Mouse (Mus musculus): ENCODE data around the gene Dclk1. TPM values are rescaled to one million over a fixed set of nuclear protein-coding genes. Genes with fewer than 3 reads are reported as not detected.
A peak's percentile ranks its signal among the peaks of the same experiment; 100 is the strongest.

Dclk1 gene
- polyA plus RNA-seq, 1 experiment from 2014 or later = 31.3 TPM

- H3K36me3 ChIP-seq = no peaks in the 10 kb centered on the region
- no peak for ATAC-seq (replicated peaks; ENCODE audit: low FRiP score)
- no peak overlapping the region for H3K9ac ChIP-seq
- peaks cover 4% of the 10 kb centered on the region; the same call in 1 of the 2 replicates for H3K27me3 ChIP-seq
- no peaks in the 10 kb centered on the region for H3K9me3 ChIP-seq (replicated peaks)
- no peak overlapping the region for H3K27ac ChIP-seq
- 91% methylated on average over 6 of the region's 6 CpGs for WGBS
- H3K4me2 ChIP-seq = no peak overlapping the region
- H3K4me1 ChIP-seq = peaks cover 53% of the 10 kb centered on the region
- no peak overlapping the region for H3K4me3 ChIP-seq (replicated peaks)
These were observed 298.4 kb downstream of the Dclk1 start for GRCm38 (mm10) chr3:55540406-55541140.

GRCm38 (mm10) chr3:55541799-55542198, 299.6 kb downstream of the Dclk1 start:
- Histone ChIP-seq H3K4me1 (peaks cover 49% of the 10 kb centered on the region), H3K36me3 (no peaks in the 10 kb centered on the region), H3K27me3 (peaks cover 4% of the 10 kb centered on the region; the same call in 1 of the 2 replicates), H3K27ac (no peak overlapping the region), H3K9me3 (replicated peaks) (no peaks in the 10 kb centered on the region), H3K4me2 (no peak overlapping the region), H3K9ac (no peak overlapping the region), H3K4me3 (replicated peaks) (no peak overlapping the region)
- 0 out of 2 replicates have a peak, but pooled peaks have one; percentile 9 for ATAC-seq (replicated peaks; ENCODE audit: low FRiP score)
- WGBS = 85% methylated on average over 1 of the region's 1 CpGs

GRCm38 (mm10) chr3:55542310-55542709, 300.1 kb downstream of the Dclk1 start:
- peaks cover 4% of the 10 kb centered on the region; the same call in 1 of the 2 replicates for H3K27me3 ChIP-seq
- H3K4me1 ChIP-seq = peaks cover 48% of the 10 kb centered on the region
- no peaks in the 10 kb centered on the region for H3K36me3 ChIP-seq
- WGBS = 18% methylated on average over 8 of the region's 8 CpGs
- 0 out of 2 replicates have a peak overlapping the region, but pooled peaks have one; percentile 12 for H3K4me3 ChIP-seq (replicated peaks)
- no peaks in the 10 kb centered on the region for H3K9me3 ChIP-seq (replicated peaks)
- peak overlapping the region; percentile 45 for H3K4me2 ChIP-seq
- no peak overlapping the region for H3K27ac ChIP-seq
- ATAC-seq (replicated peaks; ENCODE audit: low FRiP score) = no peak
- no peak overlapping the region for H3K9ac ChIP-seq

DNA sequence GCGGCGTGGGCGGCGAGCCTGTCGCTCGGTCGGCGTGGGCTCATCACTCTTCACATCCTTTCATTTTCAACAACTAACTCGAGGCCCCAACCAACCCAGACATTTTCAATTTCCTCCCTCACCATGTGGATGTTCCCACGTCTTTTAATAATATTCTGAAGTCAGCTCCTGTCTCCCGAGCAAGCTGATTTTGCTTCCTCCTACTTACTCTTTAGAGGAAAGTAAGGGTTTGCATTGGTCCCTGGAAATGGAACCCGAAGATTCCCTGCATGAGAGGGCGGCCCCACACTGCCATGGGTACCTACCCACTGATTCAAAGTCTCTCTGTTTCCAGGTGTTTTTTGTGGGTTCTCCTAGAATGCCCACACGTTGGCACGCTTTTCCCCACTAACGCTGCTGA, 300.8 kb downstream of the Dclk1 start:
- H3K9ac ChIP-seq = no peak overlapping the region
- H3K9me3 ChIP-seq (replicated peaks) = no peaks in the 10 kb centered on the region
- peak overlapping the region; percentile 12; the same call in 1 of the 2 replicates for H3K4me3 ChIP-seq (replicated peaks)
- H3K4me1 ChIP-seq = peaks cover 43% of the 10 kb centered on the region
- H3K4me2 ChIP-seq = peak overlapping the region; percentile 45
- 67% methylated on average over 16 of the region's 16 CpGs for WGBS
- H3K36me3 ChIP-seq = no peaks in the 10 kb centered on the region
- no peak overlapping the region for H3K27ac ChIP-seq
- H3K27me3 ChIP-seq = peaks cover 4% of the 10 kb centered on the region; the same call in 1 of the 2 replicates
- ATAC-seq (replicated peaks; ENCODE audit: low FRiP score) = no peak

DNA sequence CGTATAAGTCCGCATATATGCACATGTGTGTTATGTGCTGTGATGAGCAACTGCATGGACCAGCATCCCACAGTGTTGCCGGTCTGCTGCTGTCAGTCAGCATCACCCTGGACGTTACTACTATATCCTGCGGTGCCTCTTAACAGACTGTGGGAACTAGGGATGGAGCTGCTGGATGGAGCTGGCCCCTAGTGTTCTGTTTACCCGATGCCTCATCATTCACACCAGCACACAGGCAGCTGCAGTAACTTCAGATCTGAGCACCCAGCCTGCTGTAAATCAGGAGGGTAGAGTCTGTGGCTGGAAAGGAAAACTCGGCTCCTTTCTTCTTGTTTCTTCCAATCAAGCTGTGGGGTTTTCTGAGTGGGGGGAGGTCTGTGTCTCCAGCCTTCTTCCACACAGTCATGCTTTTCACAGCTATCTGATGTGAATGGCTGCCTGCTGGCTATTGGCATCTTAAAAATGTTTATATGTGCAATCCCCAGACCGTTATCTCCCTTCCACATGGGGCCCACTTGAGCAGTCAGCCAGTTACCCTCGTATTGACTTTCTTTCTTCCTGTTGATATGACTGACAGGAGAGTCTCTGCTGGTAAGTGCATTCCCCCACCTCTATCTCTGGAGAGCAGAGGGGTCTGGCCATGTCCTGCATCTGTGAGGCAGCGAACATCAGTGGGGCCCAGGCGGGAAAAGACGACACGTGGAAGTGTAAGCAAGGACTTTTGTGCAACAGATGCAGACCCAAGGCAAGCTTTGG, 301.9 kb downstream of the Dclk1 start:
- no peak overlapping the region for H3K4me2 ChIP-seq
- peaks cover 36% of the 10 kb centered on the region for H3K4me1 ChIP-seq
- H3K27ac ChIP-seq = no peak overlapping the region
- no peaks in the 10 kb centered on the region for H3K36me3 ChIP-seq
- no peaks in the 10 kb centered on the region for H3K9me3 ChIP-seq (replicated peaks)
- WGBS = 48% methylated on average over 13 of the region's 13 CpGs
- H3K4me3 ChIP-seq (replicated peaks) = no peak overlapping the region
- H3K27me3 ChIP-seq = peaks cover 4% of the 10 kb centered on the region; the same call in 1 of the 2 replicates
- ATAC-seq (replicated peaks; ENCODE audit: low FRiP score) = peak; percentile 38; the same call in 1 of the 2 replicates
- H3K9ac ChIP-seq = no peak overlapping the region

- WGBS = 79% methylated on average over 3 of the region's 3 CpGs
- H3K4me3 ChIP-seq (replicated peaks) = no peak overlapping the region
- peaks cover 26% of the 10 kb centered on the region for H3K4me1 ChIP-seq
- no peak overlapping the region for H3K27ac ChIP-seq
- no peak overlapping the region for H3K4me2 ChIP-seq
- no peak for ATAC-seq (replicated peaks; ENCODE audit: low FRiP score)
- no peaks in the 10 kb centered on the region for H3K36me3 ChIP-seq
- no peaks in the 10 kb centered on the region for H3K9me3 ChIP-seq (replicated peaks)
- peaks cover 4% of the 10 kb centered on the region; the same call in 1 of the 2 replicates for H3K27me3 ChIP-seq
- H3K9ac ChIP-seq = no peak overlapping the region
These were observed 303.1 kb downstream of the Dclk1 start for GRCm38 (mm10) chr3:55545296-55545695.

- Histone ChIP-seq H3K36me3 (no peaks in the 10 kb centered on the region), H3K4me3 (replicated peaks) (no peak overlapping the region), H3K4me1 (peaks cover 27% of the 10 kb centered on the region), H3K9me3 (replicated peaks) (no peaks in the 10 kb centered on the region), H3K4me2 (no peak overlapping the region), H3K27me3 (peaks cover 4% of the 10 kb centered on the region; the same call in 1 of the 2 replicates), H3K27ac (no peak overlapping the region), H3K9ac (no peak overlapping the region)
- 88% methylated on average over 9 of the region's 9 CpGs for WGBS
- no peak for ATAC-seq (replicated peaks; ENCODE audit: low FRiP score)
These were observed 303.8 kb downstream of the Dclk1 start for GRCm38 (mm10) chr3:55545916-55546315.

- WGBS = 55% methylated on average over 2 of the region's 2 CpGs
These were observed 304.9 kb downstream of the Dclk1 start for GRCm38 (mm10) chr3:55547106-55547505.

GRCm38 (mm10) chr3:55549376-55549775, 307.2 kb downstream of the Dclk1 start:
- no peak overlapping the region for H3K4me3 ChIP-seq (replicated peaks)
- H3K36me3 ChIP-seq = no peaks in the 10 kb centered on the region
- H3K9me3 ChIP-seq (replicated peaks) = no peaks in the 10 kb centered on the region
- no peak for ATAC-seq (replicated peaks; ENCODE audit: low FRiP score)
- no peak overlapping the region for H3K4me2 ChIP-seq
- peaks cover 11% of the 10 kb centered on the region for H3K4me1 ChIP-seq
- H3K27me3 ChIP-seq = no peaks in the 10 kb centered on the region
- no peak overlapping the region for H3K27ac ChIP-seq
- WGBS = 68% methylated on average over 7 of the region's 7 CpGs
- H3K9ac ChIP-seq = no peak overlapping the region

More at GRCm38 (mm10) chr3:55547106-55547505, 304.9 kb downstream of the Dclk1 start:
- Histone ChIP-seq H3K4me2 (no peak overlapping the region), H3K27ac (no peak overlapping the region), H3K9me3 (replicated peaks) (no peaks in the 10 kb centered on the region), H3K27me3 (peaks cover 4% of the 10 kb centered on the region; the same call in 1 of the 2 replicates), H3K4me1 (peaks cover 28% of the 10 kb centered on the region), H3K4me3 (replicated peaks) (no peak overlapping the region), H3K9ac (no peak overlapping the region), H3K36me3 (no peaks in the 10 kb centered on the region)
- no peak for ATAC-seq (replicated peaks; ENCODE audit: low FRiP score)

GRCm38 (mm10) chr3:55550962-55551361, 308.8 kb downstream of the Dclk1 start:
- H3K4me2 ChIP-seq = no peak overlapping the region
- H3K4me3 ChIP-seq (replicated peaks) = no peak overlapping the region
- H3K36me3 ChIP-seq = no peaks in the 10 kb centered on the region
- WGBS = 43% methylated on average over 4 of the region's 4 CpGs
- no peaks in the 10 kb centered on the region for H3K27me3 ChIP-seq
- ATAC-seq (replicated peaks; ENCODE audit: low FRiP score) = no peak
- no peak overlapping the region for H3K9ac ChIP-seq
- no peak overlapping the region for H3K27ac ChIP-seq
- peaks cover 10% of the 10 kb centered on the region; the same call in 1 of the 2 replicates for H3K4me1 ChIP-seq
- H3K9me3 ChIP-seq (replicated peaks) = no peaks in the 10 kb centered on the region

DNA sequence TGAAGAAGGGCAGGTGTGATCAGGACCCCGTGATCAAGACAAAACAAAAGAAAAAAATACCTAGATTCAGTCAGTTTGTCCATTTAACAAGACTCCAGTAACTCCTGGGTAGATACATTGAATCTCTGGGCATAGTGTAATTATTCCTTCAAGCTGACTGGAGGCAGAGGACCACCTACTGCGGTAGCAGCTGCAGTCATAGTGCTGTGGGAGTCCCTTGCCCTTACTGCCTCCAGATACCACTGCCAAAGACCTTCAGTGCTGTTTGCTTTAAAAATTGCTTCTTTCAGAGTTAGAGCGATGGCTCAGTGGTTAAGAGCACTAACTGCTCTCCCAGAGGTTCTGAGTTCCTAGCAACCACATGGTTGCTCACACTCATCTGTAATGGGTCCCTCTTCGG, 309.7 kb downstream of the Dclk1 start:
- no peak overlapping the region for H3K27ac ChIP-seq
- H3K4me1 ChIP-seq = peaks cover 4% of the 10 kb centered on the region; the same call in 1 of the 2 replicates
- H3K9ac ChIP-seq = no peak overlapping the region
- no peaks in the 10 kb centered on the region for H3K27me3 ChIP-seq
- no peak overlapping the region for H3K4me3 ChIP-seq (replicated peaks)
- H3K4me2 ChIP-seq = no peak overlapping the region
- no peaks in the 10 kb centered on the region for H3K36me3 ChIP-seq
- ATAC-seq (replicated peaks; ENCODE audit: low FRiP score) = no peak
- no peaks in the 10 kb centered on the region for H3K9me3 ChIP-seq (replicated peaks)
- 81% methylated on average over 4 of the region's 4 CpGs for WGBS

DNA sequence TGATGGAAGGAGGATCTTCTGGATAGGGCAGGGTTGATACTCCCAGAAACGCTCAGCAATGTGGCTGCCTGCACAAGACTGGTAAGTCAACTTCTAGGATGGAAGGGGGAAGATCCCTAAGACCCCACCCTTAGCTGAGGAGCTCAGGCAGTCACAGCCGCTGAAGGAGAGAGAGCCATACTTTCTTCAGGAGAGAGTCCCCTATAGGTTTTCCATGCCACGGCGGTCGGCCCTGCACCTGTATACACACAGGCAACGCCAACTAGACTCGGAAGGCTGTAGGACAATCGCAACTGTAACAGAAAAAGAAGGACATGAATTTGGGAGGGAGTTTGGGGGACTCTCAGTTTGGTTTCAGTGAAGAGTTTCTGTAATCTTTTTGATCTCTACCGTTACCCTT, 310.9 kb downstream of the Dclk1 start:
- Histone ChIP-seq H3K27me3 (no peaks in the 10 kb centered on the region), H3K4me1 (0 out of 2 replicates have a peak, but pooled peaks cover 3% of the 10 kb centered on the region), H3K4me3 (replicated peaks) (no peak overlapping the region), H3K4me2 (no peak overlapping the region), H3K9me3 (replicated peaks) (no peaks in the 10 kb centered on the region), H3K27ac (no peak overlapping the region), H3K36me3 (no peaks in the 10 kb centered on the region), H3K9ac (no peak overlapping the region)
- ATAC-seq (replicated peaks; ENCODE audit: low FRiP score) = no peak
- WGBS = 89% methylated on average over 9 of the region's 9 CpGs
